Mouse (Mus musculus) lung, postnatal 0 days (tissue): ENCODE measurements at regions not wholly inside any gene's neighbourhood (a gene's known extent, or its start where the extent isn't known, plus 50 kb on each side); places are given as distances from the start of the nearest gene placed in this dataset.

ENCODE experiments used
- ATAC-seq: fragments of 200-750 bp; cut with Nextera tagmentation; 2 replicates; pipeline ENCODE4 v1.8.0; 2017; ENCODE audit warnings: moderate library complexity
- DNase-seq: peaks from one replicate; pipeline ENCODE4 v3.0.0-alpha.2; 2016; ENCODE audit warnings: low spot score
- H3K27ac ChIP-seq: fragments of 300-500 bp; sonication (generic); 2 replicates; pipeline ENCODE4 v1.5.1; 2014; ENCODE audit warnings: antibody characterized with exemption, mild to moderate bottlenecking, low read length, mixed read lengths
- H3K27me3 ChIP-seq: fragments of 300-500 bp; sonication (generic); replicated peaks from 2 replicates; pipeline ENCODE4 v1.6.1; 2014; ENCODE audit warnings: low read length, mixed read lengths; ENCODE audit not compliant: insufficient read depth
- H3K36me3 ChIP-seq: fragments of 300-500 bp; sonication (generic); 2 replicates; pipeline ENCODE4 v1.6.1; 2014; ENCODE audit warnings: low read length, mixed read lengths; ENCODE audit not compliant: insufficient read depth
- H3K4me1 ChIP-seq: fragments of 300-500 bp; sonication (generic); 2 replicates; pipeline ENCODE4 v1.6.1; 2014; ENCODE audit warnings: antibody characterized with exemption, low read depth, low read length, mixed read lengths; ENCODE audit not compliant: insufficient read depth
- H3K4me2 ChIP-seq: fragments of 300-500 bp; sonication (generic); replicated peaks from 2 replicates; pipeline ENCODE4 v1.6.1; 2014; ENCODE audit warnings: low read depth, mild to moderate bottlenecking, low read length, moderate library complexity, mixed read lengths
- H3K4me3 ChIP-seq: fragments of 300-500 bp; sonication (generic); 2 replicates; pipeline ENCODE4 v1.5.1; 2014; ENCODE audit warnings: low read depth, low read length
- H3K9ac ChIP-seq: fragments of 300-500 bp; sonication (generic); replicated peaks from 2 replicates; pipeline ENCODE4 v1.6.1; 2014; ENCODE audit warnings: low read depth, mild to moderate bottlenecking
- H3K9me3 ChIP-seq: fragments of 300-500 bp; sonication (generic); 2 replicates; pipeline ENCODE4 v1.6.1; 2016; ENCODE audit warnings: low read length, mixed read lengths
- CTCF ChIP-seq: IDR thresholded peaks from 2 replicates; pipeline ENCODE4 v1.5.1; 2016; ENCODE audit warnings: antibody characterized with exemption, mild to moderate bottlenecking
- EP300 ChIP-seq: IDR thresholded peaks from 2 replicates; pipeline ENCODE4 v1.6.1; 2016; ENCODE audit warnings: antibody characterized with exemption, mild to moderate bottlenecking, control low read depth
- WGBS: fragments of 180-500 bp; shearing (Covaris S2); extraction: QIAGEN DNeasy Blood & Tissue Kit; methylation state at CpG from one replicate; pipeline ENCODE4 v1.1.7; 2014; 5-methylcytosine and 5-hydroxymethylcytosine counted together

GRCm38 (mm10) chr14:114864102-114864501 lies 227.9 kb upstream of the Gpc5 start:
- no peaks in the 10 kb centered on the region for H3K9me3 ChIP-seq
- H3K9ac ChIP-seq = no peak overlapping the region
- 93% methylated on average over 5 of the region's 5 CpGs for WGBS
- H3K36me3 ChIP-seq = no peaks in the 10 kb centered on the region
- DNase-seq = no peak
- no peaks in the 10 kb centered on the region for H3K27me3 ChIP-seq
- no peak overlapping the region for H3K4me3 ChIP-seq
- ATAC-seq = no peak
- H3K27ac ChIP-seq = no peak overlapping the region
- no peak for TF ChIP-seq EP300
- no peak for TF ChIP-seq CTCF
- H3K4me1 ChIP-seq = no peaks in the 10 kb centered on the region
- no peak overlapping the region for H3K4me2 ChIP-seq

- H3K27me3 ChIP-seq = no peaks in the 10 kb centered on the region
- H3K9me3 ChIP-seq = no peaks in the 10 kb centered on the region
- H3K9ac ChIP-seq = no peak overlapping the region
- DNase-seq (peak; percentile 18), ATAC-seq (peak; percentile 50; the same call in 1 of the 2 replicates)
- TF ChIP-seq CTCF (no peak), EP300 (peak; percentile 31; the same call in 1 of the 2 replicates)
- H3K27ac ChIP-seq = no peak overlapping the region
- no peaks in the 10 kb centered on the region for H3K36me3 ChIP-seq
- no peaks in the 10 kb centered on the region for H3K4me1 ChIP-seq
- H3K4me3 ChIP-seq = no peak overlapping the region
- H3K4me2 ChIP-seq = no peak overlapping the region
- 11% methylated on average over 5 of the region's 5 CpGs for WGBS
Observed at GRCm38 (mm10) chr14:114869233-114869632, 222.8 kb upstream of the Gpc5 start.

GRCm38 (mm10) chr14:114875101-114875500 lies 216.9 kb upstream of the Gpc5 start:
- H3K9me3 ChIP-seq = no peaks in the 10 kb centered on the region
- H3K36me3 ChIP-seq = no peaks in the 10 kb centered on the region
- ATAC-seq = peak; percentile 32; the same call in 1 of the 2 replicates
- H3K27me3 ChIP-seq = no peaks in the 10 kb centered on the region
- H3K9ac ChIP-seq = no peak overlapping the region
- no peak for TF ChIP-seq CTCF
- TF ChIP-seq EP300 = no peak
- no peak overlapping the region for H3K4me2 ChIP-seq
- no peak overlapping the region for H3K27ac ChIP-seq
- WGBS = 27% methylated on average over 3 of the region's 3 CpGs
- H3K4me3 ChIP-seq = no peak overlapping the region
- DNase-seq = peak; percentile 16
- no peaks in the 10 kb centered on the region for H3K4me1 ChIP-seq

GRCm38 (mm10) chr14:114876427-114876826 lies 215.6 kb upstream of the Gpc5 start:
- Histone ChIP-seq H3K27me3 (no peaks in the 10 kb centered on the region), H3K4me3 (no peak overlapping the region), H3K4me2 (no peak overlapping the region), H3K9me3 (no peaks in the 10 kb centered on the region), H3K27ac (no peak overlapping the region), H3K36me3 (no peaks in the 10 kb centered on the region), H3K9ac (no peak overlapping the region), H3K4me1 (no peaks in the 10 kb centered on the region)
- ATAC-seq (no peak), DNase-seq (no peak)
- 40% methylated on average over 9 of the region's 9 CpGs for WGBS
- TF ChIP-seq EP300 (no peak), CTCF (no peak)

DNA sequence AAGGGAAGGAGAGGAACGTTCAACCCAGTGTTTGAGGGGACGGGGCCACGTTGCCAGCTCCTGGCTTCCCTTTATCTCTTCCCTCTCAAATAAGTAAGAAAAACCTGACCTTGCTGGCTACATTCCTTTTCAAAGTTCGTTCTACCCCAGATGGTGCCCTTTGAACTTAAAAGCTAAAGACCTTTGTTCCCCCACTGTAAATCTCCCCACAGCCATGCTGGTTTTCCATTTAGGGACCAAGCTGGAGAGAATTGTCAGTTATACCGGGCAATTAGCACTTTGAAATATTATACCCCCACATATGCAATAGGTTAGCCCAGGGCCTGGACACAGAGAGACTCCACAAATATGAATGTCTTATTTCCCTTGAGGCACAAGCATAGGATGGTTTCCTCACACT lies 214.5 kb upstream of the Gpc5 start:
- H3K27ac ChIP-seq = no peak overlapping the region
- DNase-seq (no peak), ATAC-seq (no peak)
- WGBS = 39% methylated on average over 5 of the region's 5 CpGs
- H3K9me3 ChIP-seq = no peaks in the 10 kb centered on the region
- no peaks in the 10 kb centered on the region for H3K4me1 ChIP-seq
- no peak overlapping the region for H3K9ac ChIP-seq
- TF ChIP-seq EP300 = no peak
- no peak for TF ChIP-seq CTCF
- H3K4me3 ChIP-seq = no peak overlapping the region
- no peaks in the 10 kb centered on the region for H3K27me3 ChIP-seq
- no peak overlapping the region for H3K4me2 ChIP-seq
- no peaks in the 10 kb centered on the region for H3K36me3 ChIP-seq

DNA sequence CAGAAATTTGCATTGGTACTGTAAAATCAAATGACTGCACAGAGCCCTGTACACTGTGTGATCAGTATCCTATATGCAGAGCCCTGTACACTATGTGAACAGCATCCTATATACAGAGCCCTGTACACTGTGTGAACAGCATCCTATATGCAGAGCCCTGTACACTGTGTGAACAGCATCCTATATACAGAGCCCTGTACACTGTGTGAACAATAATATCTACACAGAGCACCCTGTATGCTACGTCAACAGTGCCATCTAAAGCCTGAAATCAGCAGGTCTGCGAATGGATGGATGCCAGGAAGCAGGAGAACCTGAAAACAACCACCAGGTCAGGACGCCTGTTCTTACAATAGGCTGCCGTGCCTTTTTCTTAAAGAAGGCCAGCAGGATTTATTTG lies 211.7 kb upstream of the Gpc5 start:
- DNase-seq (no peak), ATAC-seq (no peak)
- Histone ChIP-seq H3K4me2 (no peak overlapping the region), H3K27me3 (no peaks in the 10 kb centered on the region), H3K4me1 (no peaks in the 10 kb centered on the region), H3K9me3 (no peaks in the 10 kb centered on the region), H3K27ac (no peak overlapping the region), H3K9ac (no peak overlapping the region), H3K36me3 (no peaks in the 10 kb centered on the region), H3K4me3 (no peak overlapping the region)
- 65% methylated on average over 4 of the region's 4 CpGs for WGBS
- TF ChIP-seq CTCF = no peak

- no peak for DNase-seq
- Histone ChIP-seq H3K9ac (no peak overlapping the region), H3K4me3 (no peak overlapping the region), H3K4me2 (no peak overlapping the region), H3K4me1 (no peaks in the 10 kb centered on the region), H3K27me3 (no peaks in the 10 kb centered on the region), H3K9me3 (no peaks in the 10 kb centered on the region), H3K27ac (no peak overlapping the region), H3K36me3 (no peaks in the 10 kb centered on the region)
- no peak for ATAC-seq
- 77% methylated on average over 2 of the region's 2 CpGs for WGBS
- TF ChIP-seq EP300 = no peak
- no peak for TF ChIP-seq CTCF
Observed at GRCm38 (mm10) chr14:114904109-114904508, 187.9 kb upstream of the Gpc5 start.
